Mouse (Mus musculus): ENCODE measurements at regions not wholly inside any gene's neighbourhood (a gene's known extent, or its start where the extent isn't known, plus 50 kb on each side); places are given as distances from the start of the nearest gene placed in this dataset.

DNA sequence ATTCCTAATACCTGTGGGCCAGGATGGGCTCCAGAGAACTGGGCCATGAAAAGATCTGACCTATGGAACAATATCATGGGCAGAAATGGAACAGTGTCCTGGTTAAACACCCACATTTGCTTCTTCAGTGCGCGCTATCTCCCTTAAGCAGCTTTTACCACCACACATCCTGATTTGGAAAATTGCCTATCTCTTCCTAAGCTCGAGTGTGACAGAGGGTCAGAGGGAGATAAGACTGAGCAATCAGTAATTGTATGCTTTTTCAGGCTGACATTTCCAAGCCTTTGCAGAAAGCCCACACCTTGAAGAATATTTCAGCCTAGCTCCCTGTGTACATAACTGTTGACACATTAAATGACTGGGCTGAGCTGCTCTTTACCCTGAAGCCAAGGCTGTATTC, 93.5 kb upstream of the Atxn1 start:
- no peak for TF ChIP-seq POLR2A (IDR thresholded peaks at IDR 0.05; ENCODE audit: extremely low read depth, insufficient read depth, low read length)
- no peak for TF ChIP-seq CTCF (IDR thresholded peaks at IDR 0.05; ENCODE audit: extremely low read depth, insufficient read depth, low read length)

All from cortical plate, adult 2 months (tissue).